Mouse (Mus musculus) liver, postnatal 0 days (tissue): ENCODE measurements around the gene Cda.

ENCODE experiments used
- CTCF ChIP-seq: sonication (generic); IDR thresholded peaks from 2 replicates; pipeline ENCODE4 v1.5.1; 2016; ENCODE audit warnings: antibody characterized with exemption, low read depth
- EP300 ChIP-seq: IDR thresholded peaks from 2 replicates; pipeline ENCODE4 v1.6.1; 2016; ENCODE audit warnings: antibody characterized with exemption, low read depth, mild to moderate bottlenecking

DNA sequence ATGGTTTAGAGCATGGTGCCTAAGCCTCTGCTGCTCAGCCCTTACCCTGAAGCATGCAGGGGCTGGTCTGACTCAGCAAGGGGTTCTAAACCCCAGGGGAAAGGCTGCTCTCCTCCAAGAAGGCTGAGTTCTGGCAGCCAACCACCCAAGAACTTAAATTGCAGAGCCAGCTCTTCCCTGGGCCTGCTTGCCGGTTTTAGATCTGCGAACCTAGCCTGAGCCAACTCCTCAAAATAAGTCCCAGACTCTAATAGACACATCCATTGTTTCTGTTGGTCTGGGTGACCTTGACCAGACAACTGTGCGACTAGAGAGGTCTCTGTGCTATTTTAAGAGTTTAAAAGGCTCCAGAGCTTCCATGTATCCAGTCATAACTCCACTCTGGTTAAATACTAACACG lies 44.0 kb downstream of the Cda start:
- TF ChIP-seq EP300 (no peak), CTCF (no peak)
